Mouse (Mus musculus) skeletal muscle tissue, adult 2 months (tissue): Measurements from ENCODE around the gene Cxcl15.
"Not testable (repeated sequence)": the region's sequence is repeated elsewhere in the genome, so short reads cannot be mapped to it uniquely, and the experiment has no call there.

Source experiments
- DNase-seq: peaks from one replicate; pipeline ENCODE4 v3.0.0-alpha.2; 2012; ENCODE audit warnings: low read depth, low spot score

The Cxcl15 gene

GRCm38 (mm10) chr5:90789306-90790073, 4.8 kb upstream of the Cxcl15 start:
- DNase-seq: no peak

- no peak for DNase-seq
Observed at GRCm38 (mm10) chr5:90790074-90790502, 4.2 kb upstream of the Cxcl15 start.

GRCm38 (mm10) chr5:90795392-90795791, 1.1 kb downstream of the Cxcl15 start:
- DNase-seq: not testable (repeated sequence)

- no peak for DNase-seq
Observed at GRCm38 (mm10) chr5:90804574-90804973, 10.2 kb downstream of the Cxcl15 start.

GRCm38 (mm10) chr5:90806050-90806449, 11.7 kb downstream of the Cxcl15 start:
- DNase-seq: no peak

GRCm38 (mm10) chr5:90807176-90807950, 13.0 kb downstream of the Cxcl15 start:
- no peak for DNase-seq

- no peak for DNase-seq
Observed at GRCm38 (mm10) chr5:90819756-90820155, 25.4 kb downstream of the Cxcl15 start.

- DNase-seq: peak; percentile 32
Observed at GRCm38 (mm10) chr5:90832145-90832767, 37.9 kb downstream of the Cxcl15 start.

- no peak for DNase-seq
Observed at GRCm38 (mm10) chr5:90832768-90833388, 38.5 kb downstream of the Cxcl15 start.

GRCm38 (mm10) chr5:90834436-90834835, 40.1 kb downstream of the Cxcl15 start:
- DNase-seq: peak; percentile 22

GRCm38 (mm10) chr5:90838582-90838981, 44.2 kb downstream of the Cxcl15 start:
- peak; percentile 24 for DNase-seq

GRCm38 (mm10) chr5:90840902-90841869, 46.9 kb downstream of the Cxcl15 start:
- peak; percentile 25 for DNase-seq

GRCm38 (mm10) chr5:90843891-90844290, 49.6 kb downstream of the Cxcl15 start:
- DNase-seq: no peak

- DNase-seq: not testable (repeated sequence)
Observed at GRCm38 (mm10) chr5:90850096-90850495, 55.8 kb downstream of the Cxcl15 start.

- DNase-seq: not testable (repeated sequence)
Observed at GRCm38 (mm10) chr5:90851391-90851790, 57.1 kb downstream of the Cxcl15 start.
